Mouse (Mus musculus) heart, embryonic 11.5 days (tissue): ENCODE data around the gene Lsamp. TPM values are rescaled to one million over a fixed set of nuclear protein-coding genes. Genes with fewer than 3 reads are reported as not detected.

Experiments
- ATAC-seq: fragments of 200-750 bp; cut with Nextera tagmentation; replicated peaks from 2 replicates; pipeline ENCODE4 v1.8.0; 2017; ENCODE audit warnings: moderate library complexity; ENCODE audit not compliant: insufficient number of reproducible peaks, low FRiP score, low TSS enrichment
- H3K27ac ChIP-seq: fragments of 300-500 bp; sonication (generic); 2 replicates; pipeline ENCODE4 v1.5.1; 2014; ENCODE audit warnings: mild to moderate bottlenecking, low read depth, low read length
- H3K27me3 ChIP-seq: fragments of 300-500 bp; sonication (generic); 2 replicates; pipeline ENCODE4 v1.6.1; 2014; ENCODE audit warnings: mild to moderate bottlenecking, low read length, mixed read lengths; ENCODE audit not compliant: control insufficient read depth, insufficient read depth
- H3K36me3 ChIP-seq: fragments of 300-500 bp; sonication (generic); 2 replicates; pipeline ENCODE4 v1.6.1; 2014; ENCODE audit warnings: mild to moderate bottlenecking, low read length, moderate library complexity, mixed read lengths; ENCODE audit not compliant: control insufficient read depth, insufficient read depth
- H3K4me1 ChIP-seq: fragments of 300-500 bp; sonication (generic); 2 replicates; pipeline ENCODE4 v1.6.1; 2014; ENCODE audit warnings: low read length; ENCODE audit not compliant: control insufficient read depth, insufficient read depth
- H3K4me2 ChIP-seq: fragments of 300-500 bp; sonication (generic); 2 replicates; pipeline ENCODE4 v1.6.1; 2014; ENCODE audit warnings: mild to moderate bottlenecking, moderate library complexity
- H3K4me3 ChIP-seq: fragments of 300-500 bp; sonication (generic); 2 replicates; pipeline ENCODE4 v1.5.1; 2014; ENCODE audit warnings: low read depth, low read length
- H3K9ac ChIP-seq: fragments of 300-500 bp; sonication (generic); 2 replicates; pipeline ENCODE4 v1.6.1; 2014; ENCODE audit warnings: mild to moderate bottlenecking, low read depth, low read length, moderate library complexity
- H3K9me3 ChIP-seq: fragments of 300-500 bp; sonication (generic); replicated peaks from 2 replicates; pipeline ENCODE4 v1.6.1; 2016; ENCODE audit warnings: low read length; ENCODE audit not compliant: control insufficient read depth
- WGBS: fragments of 180-500 bp; shearing (Covaris S2); extraction: QIAGEN DNeasy Blood & Tissue Kit; methylation state at CpG from one replicate; pipeline ENCODE4 v1.1.7; 2014; ENCODE audit not compliant: insufficient replicate concordance; 5-methylcytosine and 5-hydroxymethylcytosine counted together
- polyA plus RNA-seq: library from polyadenylated mRNA; unstranded; fragments of >200 nt; fragmentation: Nextera tagmentation; extraction: Ambion mirVana; gene quantifications from 2 replicates; pipeline ENCODE4 v1.2.1, GENCODE M21; 2014

Lsamp gene
- 0.63 and 1.2 TPM in 2 replicates for polyA plus RNA-seq

GRCm38 (mm10) chr16:39984205-39984634 is at the start of gene Lsamp:
Gene Lsamp (plus strand): TSS chr16:39984361.
- no peak within 1 kb of the TSS for H3K27ac ChIP-seq
- H3K4me2 ChIP-seq: peak within 1 kb of the TSS; percentile 97
- peaks cover 3% of the 10 kb centered on the region; the same call in 1 of the 2 replicates for H3K27me3 ChIP-seq
- 0 out of 2 replicates have a peak within 1 kb of the TSS, but pooled peaks have one; percentile 46 for H3K9ac ChIP-seq
- WGBS: 2% methylated on average over 24 of the region's 24 CpGs
- no peaks in the 10 kb centered on the region for H3K36me3 ChIP-seq
- no peaks in the 10 kb centered on the region for H3K9me3 ChIP-seq
- H3K4me1 ChIP-seq: no peaks in the 10 kb centered on the region
- peak; percentile 85 for ATAC-seq
- peak within 1 kb of the TSS; percentile 52 for H3K4me3 ChIP-seq

- no peaks in the 10 kb centered on the region for H3K4me1 ChIP-seq
- no peak overlapping the region for H3K27ac ChIP-seq
- H3K9ac ChIP-seq: no peak overlapping the region
- WGBS: 89% methylated on average over 2 of the region's 2 CpGs
- H3K9me3 ChIP-seq: no peaks in the 10 kb centered on the region
- H3K4me3 ChIP-seq: no peak overlapping the region
- H3K4me2 ChIP-seq: no peak overlapping the region
- no peaks in the 10 kb centered on the region for H3K27me3 ChIP-seq
- no peak for ATAC-seq
- no peaks in the 10 kb centered on the region for H3K36me3 ChIP-seq
Observed at GRCm38 (mm10) chr16:39957686-39958085, 26.5 kb upstream of the Lsamp start.

GRCm38 (mm10) chr16:39972712-39973111 is 11.4 kb upstream of the Lsamp start:
- Histone ChIP-seq H3K4me3 (no peak overlapping the region), H3K27me3 (no peaks in the 10 kb centered on the region), H3K36me3 (no peaks in the 10 kb centered on the region), H3K27ac (no peak overlapping the region), H3K9ac (no peak overlapping the region), H3K4me2 (no peak overlapping the region), H3K9me3 (no peaks in the 10 kb centered on the region), H3K4me1 (no peaks in the 10 kb centered on the region)
- no peak for ATAC-seq
- WGBS: 70% methylated on average over 1 of the region's 1 CpGs

- WGBS: 2% methylated on average over 27 of the region's 29 CpGs
- Histone ChIP-seq H3K4me2 (peak overlapping the region; percentile 97), H3K36me3 (no peaks in the 10 kb centered on the region), H3K27me3 (peaks cover 3% of the 10 kb centered on the region; the same call in 1 of the 2 replicates), H3K9me3 (no peaks in the 10 kb centered on the region), H3K4me1 (no peaks in the 10 kb centered on the region), H3K9ac (0 out of 2 replicates have a peak overlapping the region, but pooled peaks have one; percentile 46), H3K27ac (no peak overlapping the region), H3K4me3 (peak overlapping the region; percentile 52)
- ATAC-seq: peak; percentile 41
Observed at GRCm38 (mm10) chr16:39984635-39985291, 602 bp downstream of the Lsamp start.

GRCm38 (mm10) chr16:39988466-39988865 is 4.3 kb downstream of the Lsamp start:
- Histone ChIP-seq H3K36me3 (no peaks in the 10 kb centered on the region), H3K4me3 (no peak overlapping the region), H3K27ac (no peak overlapping the region), H3K9me3 (no peaks in the 10 kb centered on the region), H3K27me3 (peaks cover 3% of the 10 kb centered on the region; the same call in 1 of the 2 replicates), H3K4me2 (no peak overlapping the region), H3K9ac (no peak overlapping the region), H3K4me1 (no peaks in the 10 kb centered on the region)
- WGBS: 46% methylated on average over 2 of the region's 2 CpGs
- no peak for ATAC-seq

GRCm38 (mm10) chr16:39994821-39995220 is 10.7 kb downstream of the Lsamp start:
- WGBS: 87% methylated on average over 5 of the region's 5 CpGs
- no peak for ATAC-seq
- no peak overlapping the region for H3K4me2 ChIP-seq

GRCm38 (mm10) chr16:40008800-40009199 is 24.6 kb downstream of the Lsamp start:
- 47% methylated on average over 2 of the region's 2 CpGs for WGBS
- Histone ChIP-seq H3K4me1 (no peaks in the 10 kb centered on the region), H3K27me3 (no peaks in the 10 kb centered on the region), H3K9me3 (no peaks in the 10 kb centered on the region), H3K36me3 (no peaks in the 10 kb centered on the region), H3K4me2 (no peak overlapping the region), H3K9ac (no peak overlapping the region), H3K27ac (no peak overlapping the region), H3K4me3 (no peak overlapping the region)
- no peak for ATAC-seq

More at GRCm38 (mm10) chr16:39994821-39995220, 10.7 kb downstream of the Lsamp start:
- no peak overlapping the region for H3K4me3 ChIP-seq
- no peak overlapping the region for H3K9ac ChIP-seq
- H3K9me3 ChIP-seq: no peaks in the 10 kb centered on the region
- no peaks in the 10 kb centered on the region for H3K27me3 ChIP-seq
- no peaks in the 10 kb centered on the region for H3K4me1 ChIP-seq
- H3K27ac ChIP-seq: no peak overlapping the region
- no peaks in the 10 kb centered on the region for H3K36me3 ChIP-seq

GRCm38 (mm10) chr16:40011106-40011505 is 26.9 kb downstream of the Lsamp start:
- no peak for ATAC-seq
- 48% methylated on average over 1 of the region's 1 CpGs for WGBS
- no peaks in the 10 kb centered on the region for H3K4me1 ChIP-seq
- no peaks in the 10 kb centered on the region for H3K9me3 ChIP-seq
- no peak overlapping the region for H3K27ac ChIP-seq
- no peaks in the 10 kb centered on the region for H3K36me3 ChIP-seq
- no peak overlapping the region for H3K4me2 ChIP-seq
- H3K27me3 ChIP-seq: no peaks in the 10 kb centered on the region
- H3K9ac ChIP-seq: no peak overlapping the region
- H3K4me3 ChIP-seq: no peak overlapping the region

- no peak overlapping the region for H3K9ac ChIP-seq
- 80% methylated on average over 3 of the region's 3 CpGs for WGBS
- H3K27me3 ChIP-seq: no peaks in the 10 kb centered on the region
- no peak overlapping the region for H3K4me3 ChIP-seq
- H3K9me3 ChIP-seq: no peaks in the 10 kb centered on the region
- H3K36me3 ChIP-seq: no peaks in the 10 kb centered on the region
- ATAC-seq: no peak
- H3K4me2 ChIP-seq: no peak overlapping the region
- no peaks in the 10 kb centered on the region for H3K4me1 ChIP-seq
- no peak overlapping the region for H3K27ac ChIP-seq
Observed at GRCm38 (mm10) chr16:40022611-40023010, 38.5 kb downstream of the Lsamp start.
